Mouse (Mus musculus): ENCODE measurements around the gene Gm20425.

- TF ChIP-seq CTCF (IDR thresholded peaks at IDR 0.05; ENCODE audit: control insufficient read depth, insufficient read depth, insufficient read length) (no peak), MYOG (IDR thresholded peaks at IDR 0.05; ENCODE audit: control insufficient read depth, extremely low read depth, insufficient read length) (no peak), USF1 (IDR thresholded peaks at IDR 0.05; ENCODE audit: low read depth) (no peak), CEBPB (IDR thresholded peaks at IDR 0.05; ENCODE audit: low read depth) (no peak), MAX (IDR thresholded peaks at IDR 0.05) (no peak)
Measured at GRCm38 (mm10) chr9:103168771-103169170, 61.3 kb downstream of the Gm20425 start.
